Mouse (Mus musculus) forebrain, embryonic 11.5 days (tissue): ENCODE measurements around the gene BC028528. TPM values are rescaled to one million over a fixed set of nuclear protein-coding genes. Genes with fewer than 3 reads are reported as not detected.
"Not testable (repeated sequence)": the region's sequence is repeated elsewhere in the genome, so short reads cannot be mapped to it uniquely, and the experiment has no call there.

Source experiments
- ATAC-seq: fragments of 200-750 bp; cut with Nextera tagmentation; replicated peaks from 2 replicates; pipeline ENCODE4 v1.8.0; 2017; ENCODE audit warnings: moderate TSS enrichment; ENCODE audit not compliant: low FRiP score
- DNase-seq: peaks from one replicate; pipeline ENCODE4 v3.0.0-alpha.2; 2017; ENCODE audit warnings: low spot score
- H3K27ac ChIP-seq: fragments of 300-500 bp; sonication (generic); 2 replicates; pipeline ENCODE4 v1.5.1; 2014; ENCODE audit warnings: low read depth, low read length
- H3K27me3 ChIP-seq: fragments of 300-500 bp; sonication (generic); 2 replicates; pipeline ENCODE4 v1.6.1; 2014; ENCODE audit warnings: mild to moderate bottlenecking, low read length, mixed read lengths; ENCODE audit not compliant: control insufficient read depth, insufficient read depth
- H3K36me3 ChIP-seq: fragments of 300-500 bp; sonication (generic); 2 replicates; pipeline ENCODE4 v1.6.1; 2014; ENCODE audit warnings: mild to moderate bottlenecking, low read length, moderate library complexity, mixed read lengths; ENCODE audit not compliant: control insufficient read depth, insufficient read depth
- H3K4me1 ChIP-seq: fragments of 300-500 bp; sonication (generic); replicated peaks from 2 replicates; pipeline ENCODE4 v1.6.1; 2014; ENCODE audit warnings: low read length, mixed read lengths; ENCODE audit not compliant: control insufficient read depth, insufficient read depth
- H3K4me2 ChIP-seq: fragments of 300-500 bp; sonication (generic); 2 replicates; pipeline ENCODE4 v1.6.1; 2014; ENCODE audit warnings: low read depth, mild to moderate bottlenecking, low read length, moderate library complexity, mixed read lengths; ENCODE audit not compliant: severe bottlenecking
- H3K4me3 ChIP-seq: fragments of 300-500 bp; sonication (generic); 2 replicates; pipeline ENCODE4 v1.5.1; 2014; ENCODE audit warnings: low read depth, low read length
- H3K9ac ChIP-seq: fragments of 300-500 bp; sonication (generic); 2 replicates; pipeline ENCODE4 v1.6.1; 2014; ENCODE audit warnings: low read length
- H3K9me3 ChIP-seq: fragments of 300-500 bp; sonication (generic); 2 replicates; pipeline ENCODE4 v1.6.1; 2016; ENCODE audit warnings: low read length, mixed read lengths; ENCODE audit not compliant: control insufficient read depth
- WGBS: fragments of 180-500 bp; shearing (Covaris S2); extraction: QIAGEN DNeasy Blood & Tissue Kit; methylation state at CpG from one replicate; pipeline ENCODE4 v1.1.7; 2014; 5-methylcytosine and 5-hydroxymethylcytosine counted together
- polyA plus RNA-seq: library from polyadenylated mRNA; unstranded; fragments of >200 nt; fragmentation: Nextera tagmentation; extraction: Ambion mirVana; gene quantifications from 2 replicates; pipeline ENCODE4 v1.2.1, GENCODE M21; 2014

The BC028528 gene
- polyA plus RNA-seq, 1 experiment from 2014 or later = 10.3 TPM

- DNase-seq (no peak), ATAC-seq (no peak)
- Histone ChIP-seq H3K4me2 (peak overlapping the region; percentile 55), H3K4me1 (no peaks in the 10 kb centered on the region; the same call in 1 of the 2 replicates), H3K27me3 (no peaks in the 10 kb centered on the region), H3K36me3 (peaks cover 8% of the 10 kb centered on the region; the same call in 1 of the 2 replicates), H3K9me3 (no peaks in the 10 kb centered on the region), H3K27ac (peak overlapping the region; percentile 91), H3K9ac (peak overlapping the region; percentile 99), H3K4me3 (peak overlapping the region; percentile 97)
- 7% methylated on average over 5 of the region's 5 CpGs for WGBS
Observed at GRCm38 (mm10) chr3:95930471-95930789, 38.6 kb upstream of the BC028528 start.

- under 1% methylated on average over 100 of the region's 105 CpGs for WGBS
Observed at GRCm38 (mm10) chr3:95929581-95930470, 38.0 kb upstream of the BC028528 start.

GRCm38 (mm10) chr3:95928658-95929503 lies 37.1 kb upstream of the BC028528 start, which contains the start of gene Anp32e:
Gene Anp32e (plus strand): TSS chr3:95929246.
- H3K4me3 ChIP-seq = peak within 1 kb of the TSS; percentile 97
- H3K9ac ChIP-seq = peak within 1 kb of the TSS; percentile 99
- DNase-seq (peak; percentile 98), ATAC-seq (peak; percentile 100)
- peak within 1 kb of the TSS; percentile 55 for H3K4me2 ChIP-seq
- no peaks in the 10 kb centered on the region for H3K9me3 ChIP-seq
- H3K36me3 ChIP-seq = peaks cover 1% of the 10 kb centered on the region; the same call in 1 of the 2 replicates
- peak within 1 kb of the TSS; percentile 91 for H3K27ac ChIP-seq
- no peaks in the 10 kb centered on the region for H3K27me3 ChIP-seq
- H3K4me1 ChIP-seq = no peaks in the 10 kb centered on the region; the same call in 1 of the 2 replicates
- WGBS = 1% methylated on average over 49 of the region's 49 CpGs

More at GRCm38 (mm10) chr3:95929581-95930470, 38.0 kb upstream of the BC028528 start:
- Histone ChIP-seq H3K4me1 (no peaks in the 10 kb centered on the region; the same call in 1 of the 2 replicates), H3K27ac (peak overlapping the region; percentile 91), H3K9me3 (no peaks in the 10 kb centered on the region), H3K9ac (peak overlapping the region; percentile 99), H3K4me3 (peak overlapping the region; percentile 97), H3K36me3 (peaks cover 7% of the 10 kb centered on the region; the same call in 1 of the 2 replicates), H3K4me2 (peak overlapping the region; percentile 55), H3K27me3 (no peaks in the 10 kb centered on the region)
- DNase-seq = peak; percentile 84
- ATAC-seq = peak; percentile 42

GRCm38 (mm10) chr3:95928261-95928657 lies 36.5 kb upstream of the BC028528 start:
- Histone ChIP-seq H3K27ac (peak overlapping the region; percentile 84), H3K4me2 (peak overlapping the region; percentile 51; the same call in 1 of the 2 replicates), H3K27me3 (no peaks in the 10 kb centered on the region), H3K4me1 (no peaks in the 10 kb centered on the region; the same call in 1 of the 2 replicates), H3K4me3 (peak overlapping the region; percentile 97), H3K36me3 (no peaks in the 10 kb centered on the region), H3K9me3 (no peaks in the 10 kb centered on the region), H3K9ac (peak overlapping the region; percentile 63)
- ATAC-seq = 0 out of 2 replicates have a peak, but pooled peaks have one; percentile 0
- 82% methylated on average over 6 of the region's 6 CpGs for WGBS
- DNase-seq = no peak

- no peaks in the 10 kb centered on the region for H3K36me3 ChIP-seq
- ATAC-seq (no peak), DNase-seq (no peak)
- WGBS = 86% methylated on average over 5 of the region's 5 CpGs
- H3K27me3 ChIP-seq = no peaks in the 10 kb centered on the region
- H3K27ac ChIP-seq = no peak overlapping the region
- H3K4me2 ChIP-seq = no peak overlapping the region
- H3K4me3 ChIP-seq = no peak overlapping the region
- H3K4me1 ChIP-seq = no peaks in the 10 kb centered on the region
- no peaks in the 10 kb centered on the region for H3K9me3 ChIP-seq
- no peak overlapping the region for H3K9ac ChIP-seq
Observed at GRCm38 (mm10) chr3:95925087-95925486, 33.3 kb upstream of the BC028528 start.

GRCm38 (mm10) chr3:95924185-95924584 lies 32.4 kb upstream of the BC028528 start:
- no peak for DNase-seq
- no peak overlapping the region for H3K27ac ChIP-seq
- H3K27me3 ChIP-seq = no peaks in the 10 kb centered on the region
- H3K9ac ChIP-seq = no peak overlapping the region
- H3K4me3 ChIP-seq = no peak overlapping the region
- ATAC-seq = no peak
- H3K36me3 ChIP-seq = no peaks in the 10 kb centered on the region
- WGBS = 82% methylated on average over 4 of the region's 4 CpGs
- H3K4me1 ChIP-seq = no peaks in the 10 kb centered on the region
- H3K9me3 ChIP-seq = no peaks in the 10 kb centered on the region
- H3K4me2 ChIP-seq = no peak overlapping the region

- not testable (repeated sequence) for H3K36me3 ChIP-seq, H3K4me3 ChIP-seq, H3K27ac ChIP-seq, H3K27me3 ChIP-seq, H3K9ac ChIP-seq, DNase-seq, H3K9me3 ChIP-seq, ATAC-seq, H3K4me2 ChIP-seq, H3K4me1 ChIP-seq
- 95% methylated on average over 7 of the region's 7 CpGs for WGBS
Observed at GRCm38 (mm10) chr3:95923429-95923828, 31.6 kb upstream of the BC028528 start.

- H3K27me3 ChIP-seq, H3K9ac ChIP-seq, H3K4me1 ChIP-seq, H3K9me3 ChIP-seq, ATAC-seq, H3K4me3 ChIP-seq, H3K27ac ChIP-seq, DNase-seq, H3K4me2 ChIP-seq, H3K36me3 ChIP-seq: not testable (repeated sequence)
- 60% methylated on average over 2 of the region's 2 CpGs for WGBS
Observed at GRCm38 (mm10) chr3:95920532-95920931, 28.7 kb upstream of the BC028528 start.
